Mouse (Mus musculus) midbrain, embryonic 15.5 days (tissue): ENCODE measurements around the gene Rbm45. TPM values are rescaled to one million over a fixed set of nuclear protein-coding genes. Genes with fewer than 3 reads are reported as not detected.

Experiments
- polyA plus RNA-seq: library from polyadenylated mRNA; unstranded; fragments of >200 nt; fragmentation: Nextera tagmentation; extraction: Ambion mirVana; gene quantifications from 2 replicates; pipeline ENCODE4 v1.2.1, GENCODE M21; 2015

Rbm45 gene
- polyA plus RNA-seq, 1 experiment from 2014 or later = 17.0 TPM

Other genes starting within 250 kb of the Rbm45 start
- gene Pde11a, start 31.2 kb upstream of the Rbm45 start, polyA plus RNA-seq = 0.52 and 0.96 TPM in 2 replicates
- gene Cyct, start 9.5 kb upstream of the Rbm45 start, polyA plus RNA-seq = 0.27 TPM in 1 of 2 replicates, not detected in the other
- gene Osbpl6, start 36.5 kb downstream of the Rbm45 start, polyA plus RNA-seq = 21.8 and 24.7 TPM in 2 replicates